Mouse (Mus musculus) megakaryocyte-erythroid progenitor cell, adult 5-6 weeks (primary cell): Measurements from ENCODE around the gene Gm11020. TPM values are rescaled to one million over a fixed set of nuclear protein-coding genes. Genes with fewer than 3 reads are reported as not detected.

Experiments
- total RNA-seq, 2 experiments: library from RNA; stranded (forward) in 1 of 2; stranded (reverse) in 1 of 2; fragments of 200-1000, 215-1000 nt in 1 of 2; fragments of >200 nt in 1 of 2; fragmentation: Nextera tagmentation in 1 of 2; gene quantifications; 2 replicates each; pipeline ENCODE4 v1.2.3; 2014 to 2017

The Gm11020 gene
- total RNA-seq, 2 experiments from 2014 or later, result not detected

Other genes with a start within 250 kb of the Gm11020 start
- gene Cdh5, start 219.9 kb upstream of the Gm11020 start, total RNA-seq (2014; fragmentation: Nextera tagmentation), result not detected in 2 replicates
- not detected in 2 replicates for gene Cdh5, start 219.9 kb upstream of the Gm11020 start, total RNA-seq (2017)
- gene Bean1, start 151.1 kb upstream of the Gm11020 start, total RNA-seq (2014; fragmentation: Nextera tagmentation), result not detected in 2 replicates
- gene Bean1, start 151.1 kb upstream of the Gm11020 start, total RNA-seq (2017), result not detected in 2 replicates
- gene Tk2, start 73.0 kb upstream of the Gm11020 start, total RNA-seq (2014; fragmentation: Nextera tagmentation), result 9.5 and 30.7 TPM in 2 replicates
- 12.4 and 14.5 TPM in 2 replicates for gene Tk2, start 73.0 kb upstream of the Gm11020 start, total RNA-seq (2017)
- 37.3 and 45.8 TPM in 2 replicates for gene Cklf, start 70.7 kb upstream of the Gm11020 start, total RNA-seq (2014; fragmentation: Nextera tagmentation)
- gene Cklf, start 70.7 kb upstream of the Gm11020 start, total RNA-seq (2017), result 7.6 and 14.6 TPM in 2 replicates
- not detected in 2 replicates for gene Cmtm2a, start 28.4 kb upstream of the Gm11020 start, total RNA-seq (2014; fragmentation: Nextera tagmentation)
- not detected in 2 replicates for gene Cmtm2a, start 28.4 kb upstream of the Gm11020 start, total RNA-seq (2017)
- not detected in 2 replicates for gene Gm45711, start 11.5 kb upstream of the Gm11020 start, total RNA-seq (2014; fragmentation: Nextera tagmentation)
- gene Gm45711, start 11.5 kb upstream of the Gm11020 start, total RNA-seq (2017), result not detected in 2 replicates
- not detected in 2 replicates for gene Cmtm1, start 11.4 kb upstream of the Gm11020 start, total RNA-seq (2014; fragmentation: Nextera tagmentation)
- gene Cmtm1, start 11.4 kb upstream of the Gm11020 start, total RNA-seq (2017), result not detected in 2 replicates
- not detected in 2 replicates for gene Cmtm2b, start 663 bp downstream of the Gm11020 start, total RNA-seq (2014; fragmentation: Nextera tagmentation)
- not detected in 2 replicates for gene Cmtm2b, start 663 bp downstream of the Gm11020 start, total RNA-seq (2017)
- 4.9 and 5.8 TPM in 2 replicates for gene Cmtm3, start 17.8 kb downstream of the Gm11020 start, total RNA-seq (2014; fragmentation: Nextera tagmentation)
- gene Cmtm3, start 17.8 kb downstream of the Gm11020 start, total RNA-seq (2017), result 1.4 and 7.3 TPM in 2 replicates
- 0.32 and 1.2 TPM in 2 replicates for gene Cmtm4, start 74.2 kb downstream of the Gm11020 start, total RNA-seq (2014; fragmentation: Nextera tagmentation)
- gene Cmtm4, start 74.2 kb downstream of the Gm11020 start, total RNA-seq (2017), result 1.1 and 1.7 TPM in 2 replicates
- gene Dync1li2, start 121.5 kb downstream of the Gm11020 start, total RNA-seq (2014; fragmentation: Nextera tagmentation), result 25.5 and 35.1 TPM in 2 replicates
- gene Dync1li2, start 121.5 kb downstream of the Gm11020 start, total RNA-seq (2017), result 53.1 and 61.4 TPM in 2 replicates
- not detected in 2 replicates for gene Terb1, start 188.3 kb downstream of the Gm11020 start, total RNA-seq (2014; fragmentation: Nextera tagmentation)
- gene Terb1, start 188.3 kb downstream of the Gm11020 start, total RNA-seq (2017), result not detected in 2 replicates
- 83.2 and 84.8 TPM in 2 replicates for gene Nae1, start 213.1 kb downstream of the Gm11020 start, total RNA-seq (2014; fragmentation: Nextera tagmentation)
- gene Nae1, start 213.1 kb downstream of the Gm11020 start, total RNA-seq (2017), result 172 and 193 TPM in 2 replicates
- gene Car7, start 213.1 kb downstream of the Gm11020 start, total RNA-seq (2014; fragmentation: Nextera tagmentation), result 1.8 TPM in 1 of 2 replicates, not detected in the other
- 3.6 TPM in 1 of 2 replicates, not detected in the other for gene Car7, start 213.1 kb downstream of the Gm11020 start, total RNA-seq (2017)